Mouse (Mus musculus) embryonic fibroblast, embryonic 13.5 days (primary cell): ENCODE results near the gene Ip6k1. TPM values are rescaled to one million over a fixed set of nuclear protein-coding genes. Genes with fewer than 3 reads are reported as not detected.
A peak's percentile ranks its signal among the peaks of the same experiment; 100 is the strongest.

Source experiments
- H3K27ac ChIP-seq: 2 replicates; pipeline ENCODE4 v1.5.1; 2012; ENCODE audit warnings: low read length, control low read depth, inconsistent platforms; ENCODE audit not compliant: insufficient read depth
- H3K4me1 ChIP-seq: 2 replicates; pipeline ENCODE4 v1.6.1; 2011; ENCODE audit warnings: low read length; ENCODE audit not compliant: control insufficient read depth, insufficient read depth
- H3K4me3 ChIP-seq: 2 replicates; pipeline ENCODE4 v1.5.1; 2011; ENCODE audit warnings: mild to moderate bottlenecking, control low read depth, low read length; ENCODE audit not compliant: insufficient read depth
- CTCF ChIP-seq: IDR thresholded peaks from 2 replicates; pipeline ENCODE4 v1.5.1; 2011; ENCODE audit warnings: mild to moderate bottlenecking, control low read depth, low read length, moderate library complexity, borderline replicate concordance; ENCODE audit not compliant: insufficient read depth
- POLR2A ChIP-seq: IDR thresholded peaks from 2 replicates; pipeline ENCODE4 v1.6.1; 2011; ENCODE audit warnings: low read depth, mild to moderate bottlenecking, control low read depth, low read length, moderate library complexity
- polyA plus RNA-seq: library from polyadenylated mRNA; stranded (reverse); fragments of >200 nt; gene quantifications from 2 replicates; pipeline ENCODE4 v1.2.4, GENCODE M21; 2011; ENCODE audit warnings: low read depth; ENCODE audit not compliant: missing spikeins, insufficient read length

Ip6k1 gene
- polyA plus RNA-seq, 1 experiment = 57.9 TPM

- peak; percentile 91 for TF ChIP-seq POLR2A
- no peak for TF ChIP-seq CTCF
- Histone ChIP-seq H3K4me1 (0 out of 2 replicates have a peak, but pooled peaks cover 4% of the 10 kb centered on the region), H3K27ac (peak within 1 kb of the TSS; percentile 51), H3K4me3 (peak within 1 kb of the TSS; percentile 72)
These were observed 46.7 kb downstream of the Ip6k1 start, which contains the start of gene Gmppb for GRCm38 (mm10) chr9:108049016-108049455. Gene Gmppb (plus strand): TSS chr9:108049242.

GRCm38 (mm10) chr9:108049561-108050251 lies 47.4 kb downstream of the Ip6k1 start:
- H3K4me1 ChIP-seq = 0 out of 2 replicates have a peak, but pooled peaks cover 4% of the 10 kb centered on the region
- H3K4me3 ChIP-seq = peak overlapping the region; percentile 72
- H3K27ac ChIP-seq = peak overlapping the region; percentile 4; the same call in 1 of the 2 replicates
- TF ChIP-seq CTCF (no peak), POLR2A (no peak)

- Histone ChIP-seq H3K4me1 (0 out of 2 replicates have a peak, but pooled peaks cover 4% of the 10 kb centered on the region), H3K27ac (no peak overlapping the region), H3K4me3 (no peak overlapping the region)
- no peak; the same call in 1 of the 2 replicates for TF ChIP-seq POLR2A
- TF ChIP-seq CTCF = no peak
These were observed 49.1 kb downstream of the Ip6k1 start for GRCm38 (mm10) chr9:108051184-108051930.

- Histone ChIP-seq H3K27ac (no peak overlapping the region), H3K4me1 (0 out of 2 replicates have a peak, but pooled peaks cover 4% of the 10 kb centered on the region), H3K4me3 (no peak overlapping the region)
- TF ChIP-seq POLR2A = no peak
These were observed 49.6 kb downstream of the Ip6k1 start for GRCm38 (mm10) chr9:108051931-108052220.

- H3K27ac ChIP-seq = no peak overlapping the region
- TF ChIP-seq CTCF = no peak
- no peak for TF ChIP-seq POLR2A
- H3K4me3 ChIP-seq = no peak overlapping the region
- 0 out of 2 replicates have a peak, but pooled peaks cover 4% of the 10 kb centered on the region for H3K4me1 ChIP-seq
These were observed 50.1 kb downstream of the Ip6k1 start for GRCm38 (mm10) chr9:108052411-108052810.

- H3K4me3 ChIP-seq = no peak within 1 kb of the TSS
- TF ChIP-seq POLR2A = peak; percentile 58
- TF ChIP-seq CTCF = peak; percentile 45; the same call in 1 of the 2 replicates
- H3K27ac ChIP-seq = no peak within 1 kb of the TSS
- 0 out of 2 replicates have a peak, but pooled peaks cover 1% of the 10 kb centered on the region for H3K4me1 ChIP-seq
These were observed 50.8 kb downstream of the Ip6k1 start, which contains the start of gene Amigo3 for GRCm38 (mm10) chr9:108052885-108053664. Gene Amigo3 (plus strand): TSS chr9:108053159.

GRCm38 (mm10) chr9:108053665-108054225 lies 51.4 kb downstream of the Ip6k1 start:
- no peak overlapping the region for H3K4me3 ChIP-seq
- no peaks in the 10 kb centered on the region for H3K4me1 ChIP-seq
- TF ChIP-seq CTCF (no peak), POLR2A (0 out of 2 replicates have a peak, but pooled peaks have one; percentile 5)
- H3K27ac ChIP-seq = no peak overlapping the region

GRCm38 (mm10) chr9:108054331-108055040 lies 52.2 kb downstream of the Ip6k1 start:
- Histone ChIP-seq H3K4me3 (no peak overlapping the region), H3K27ac (no peak overlapping the region), H3K4me1 (no peaks in the 10 kb centered on the region)
- peak; percentile 14 for TF ChIP-seq POLR2A
- TF ChIP-seq CTCF = no peak

GRCm38 (mm10) chr9:108055061-108055460 lies 52.8 kb downstream of the Ip6k1 start:
- H3K4me1 ChIP-seq = no peaks in the 10 kb centered on the region
- TF ChIP-seq CTCF (no peak), POLR2A (no peak)
- no peak overlapping the region for H3K4me3 ChIP-seq
- no peak overlapping the region for H3K27ac ChIP-seq
